Mouse (Mus musculus) gastrocnemius, postnatal 36 days (tissue): ENCODE measurements at regions not wholly inside any gene's neighbourhood (a gene's known extent, or its start where the extent isn't known, plus 50 kb on each side); places are given as distances from the start of the nearest gene placed in this dataset.

ENCODE experiments used
- DNase-seq, 2 experiments: peaks; one replicate each; pipeline ENCODE4 v3.0.0; 2022
- intact Hi-C: fragments of 180-260 bp; cut with DNase I; formaldehyde crosslinking; loops from one replicate; pipeline ENCODE4 v1.15.1; 2025

DNA sequence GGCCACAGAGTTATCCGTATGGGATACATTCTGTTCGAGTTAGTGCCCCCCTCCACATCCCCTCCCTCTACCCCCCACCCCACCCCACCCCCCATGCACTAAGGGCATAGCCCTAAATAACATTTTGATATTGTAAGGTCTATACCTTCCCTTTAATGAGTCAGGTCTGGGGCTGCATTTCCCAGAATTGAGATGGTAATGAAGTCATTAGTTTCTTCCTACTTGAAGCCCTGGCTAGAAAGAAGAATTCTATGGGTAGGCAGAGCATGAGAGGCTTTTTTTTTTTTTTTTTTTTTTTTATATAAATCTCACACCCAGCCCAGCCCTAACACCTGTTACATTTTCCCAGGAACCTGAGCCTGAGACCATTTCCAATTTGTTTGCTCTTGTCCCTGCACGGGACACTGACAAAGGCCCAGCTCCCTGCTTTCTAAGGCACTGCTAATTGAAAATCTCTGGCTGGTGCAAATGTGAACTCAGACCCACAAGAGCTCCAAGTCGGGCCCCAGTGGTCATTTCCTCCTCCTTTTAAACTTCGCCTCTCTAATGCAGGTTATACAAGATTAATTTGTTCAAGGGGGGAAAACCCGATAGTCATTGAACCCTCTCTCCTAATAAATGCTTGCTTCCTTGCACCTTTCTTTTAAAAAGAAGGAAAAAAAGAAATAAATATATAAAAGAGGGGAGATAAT, 106.5 kb upstream of the Id4 start:
- intact Hi-C loops, result no loop called here
- DNase-seq, result no peak

DNA sequence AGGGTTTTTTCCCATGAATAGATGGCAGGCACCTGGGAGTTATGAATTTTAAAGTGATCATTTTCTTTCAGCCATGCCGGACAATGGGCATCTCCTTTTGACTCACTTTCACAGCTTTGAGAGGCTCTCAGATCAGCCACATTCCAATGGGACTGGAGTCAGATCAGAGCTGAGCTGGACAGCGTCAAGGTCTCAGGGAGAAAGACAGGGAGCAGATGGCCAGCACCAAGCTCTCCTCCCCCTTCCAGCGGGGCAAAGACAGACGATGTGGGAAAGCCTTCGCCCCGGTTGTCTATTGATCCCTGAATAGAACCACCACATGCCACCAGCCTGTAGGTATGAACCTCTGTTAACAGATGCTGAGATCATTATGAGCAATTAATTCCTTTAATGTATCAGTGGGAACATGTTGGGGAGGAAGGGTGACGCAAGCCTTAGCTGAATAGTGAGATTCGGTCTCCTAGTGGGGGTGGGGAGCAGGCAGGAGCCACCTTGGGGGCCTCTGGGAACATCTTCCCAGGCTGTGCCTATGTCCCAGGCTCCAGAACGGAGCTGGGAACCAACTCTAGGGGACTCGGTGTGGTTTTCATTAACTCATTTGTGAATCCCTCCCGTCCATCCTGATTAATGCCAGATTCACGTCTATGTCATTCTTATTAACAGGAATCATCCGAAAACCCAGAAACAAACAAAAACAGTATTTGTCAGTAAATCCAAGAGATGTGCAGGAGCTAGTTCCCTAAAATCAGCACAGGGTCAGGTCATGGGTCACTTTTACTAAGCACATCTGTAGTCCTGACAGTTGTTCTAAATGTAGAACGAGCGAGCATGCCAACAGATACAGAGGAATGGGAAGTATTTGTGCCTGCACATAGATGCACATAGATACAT, 101.8 kb upstream of the Id4 start:
- no peak for DNase-seq
- intact Hi-C loops, result no loop called here

DNA sequence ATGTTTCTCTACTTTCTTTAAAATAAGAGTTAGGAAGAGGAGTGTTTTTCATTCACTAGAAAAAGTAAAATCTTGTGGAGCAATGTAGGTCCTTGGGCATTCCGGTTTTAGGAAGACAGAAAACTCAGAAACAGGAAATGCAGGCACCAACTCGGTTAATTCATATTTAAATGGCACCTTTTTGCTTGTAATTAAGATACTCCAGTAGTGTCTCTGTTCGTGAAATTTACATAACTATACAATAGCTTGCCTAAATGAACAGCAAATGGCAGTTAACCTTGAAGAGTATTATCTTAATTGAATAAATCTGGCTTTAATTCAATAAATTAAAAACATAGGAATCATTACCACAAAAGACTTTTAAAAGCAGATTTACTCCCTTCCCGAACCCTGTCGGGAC, 100.9 kb upstream of the Id4 start:
- DNase-seq, result no peak
- intact Hi-C loops, result no loop called here

DNA sequence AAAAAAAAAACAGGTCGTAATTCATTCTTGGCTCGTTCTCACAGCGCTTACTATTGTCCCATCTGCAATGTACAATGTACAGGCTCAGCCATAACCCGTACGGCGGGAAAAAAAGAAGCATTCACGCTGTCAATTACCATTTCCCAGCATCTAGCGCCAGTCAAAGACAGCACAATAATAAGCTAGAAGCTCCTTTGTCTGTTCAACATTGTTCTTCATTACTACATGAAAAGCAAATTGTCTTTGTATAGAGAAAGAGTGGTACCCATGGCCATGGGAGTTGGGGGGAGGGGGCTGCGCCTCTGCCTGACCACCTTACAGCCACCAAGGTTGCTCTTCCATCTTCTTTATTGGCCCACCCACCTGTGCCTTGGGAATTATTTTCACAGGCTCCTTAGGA, 99.7 kb upstream of the Id4 start:
- DNase-seq, result no peak
- intact Hi-C loops, result no loop called here

DNA sequence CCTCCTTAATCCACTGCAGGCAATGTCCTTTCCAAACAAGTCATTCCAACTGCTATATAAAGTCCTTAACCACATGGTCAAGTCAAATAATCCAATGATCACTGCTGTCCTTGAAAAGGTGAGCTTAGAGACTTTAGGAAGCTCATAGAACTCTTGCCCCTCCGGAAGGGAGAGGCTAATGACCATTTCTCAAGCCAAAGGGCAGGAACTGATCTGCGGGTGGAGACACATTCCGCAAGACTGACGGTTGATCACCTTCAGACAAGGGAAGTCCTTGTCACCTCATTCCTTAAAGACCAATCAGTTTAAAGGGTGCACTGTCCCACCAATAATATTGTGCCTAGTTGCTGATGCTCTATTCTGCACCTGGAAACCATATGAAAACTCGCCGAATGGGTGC, 96.4 kb upstream of the Id4 start:
- intact Hi-C loops, result no loop called here
- no peak for DNase-seq

DNA sequence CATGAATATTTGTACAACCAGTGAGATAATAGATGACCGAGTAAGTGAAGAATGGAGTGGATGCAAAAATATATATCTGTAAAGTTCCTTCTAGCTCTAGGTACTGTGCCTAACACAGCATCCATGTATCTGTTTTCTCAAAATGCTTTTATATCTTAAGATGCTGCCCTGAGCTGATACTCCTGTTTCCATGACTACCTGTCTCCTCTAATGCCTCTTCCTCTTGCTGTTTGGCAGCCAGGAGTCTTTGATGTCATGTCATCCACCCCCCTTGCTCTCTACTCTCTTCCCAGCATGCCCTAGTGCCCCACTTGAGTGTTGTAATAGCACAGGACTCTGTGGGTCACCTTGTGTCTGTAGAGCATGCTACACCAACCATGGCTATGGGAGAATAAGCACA, 95.2 kb upstream of the Id4 start:
- DNase-seq, result no peak
- intact Hi-C loops, result no loop called here

DNA sequence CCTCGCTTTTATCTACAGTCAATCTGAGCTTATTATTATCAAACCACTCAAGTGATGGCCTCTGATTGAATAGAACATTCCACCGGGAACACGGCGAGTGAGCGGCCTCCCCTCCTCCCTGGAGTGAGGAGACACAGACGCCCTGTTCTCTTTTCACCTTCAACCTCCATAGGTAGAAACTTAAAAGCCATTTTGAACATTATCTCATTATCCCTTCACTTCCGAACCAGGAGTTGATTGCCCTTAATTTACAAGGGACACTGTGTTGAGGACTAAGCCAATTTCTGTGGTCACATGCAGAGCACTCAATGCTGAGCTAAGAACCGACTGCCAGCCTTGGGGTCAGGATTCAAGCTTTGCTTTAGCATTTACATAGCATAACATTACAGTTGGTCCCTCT, 93.1 kb upstream of the Id4 start:
- intact Hi-C loops, result no loop called here
- DNase-seq, result no peak

DNA sequence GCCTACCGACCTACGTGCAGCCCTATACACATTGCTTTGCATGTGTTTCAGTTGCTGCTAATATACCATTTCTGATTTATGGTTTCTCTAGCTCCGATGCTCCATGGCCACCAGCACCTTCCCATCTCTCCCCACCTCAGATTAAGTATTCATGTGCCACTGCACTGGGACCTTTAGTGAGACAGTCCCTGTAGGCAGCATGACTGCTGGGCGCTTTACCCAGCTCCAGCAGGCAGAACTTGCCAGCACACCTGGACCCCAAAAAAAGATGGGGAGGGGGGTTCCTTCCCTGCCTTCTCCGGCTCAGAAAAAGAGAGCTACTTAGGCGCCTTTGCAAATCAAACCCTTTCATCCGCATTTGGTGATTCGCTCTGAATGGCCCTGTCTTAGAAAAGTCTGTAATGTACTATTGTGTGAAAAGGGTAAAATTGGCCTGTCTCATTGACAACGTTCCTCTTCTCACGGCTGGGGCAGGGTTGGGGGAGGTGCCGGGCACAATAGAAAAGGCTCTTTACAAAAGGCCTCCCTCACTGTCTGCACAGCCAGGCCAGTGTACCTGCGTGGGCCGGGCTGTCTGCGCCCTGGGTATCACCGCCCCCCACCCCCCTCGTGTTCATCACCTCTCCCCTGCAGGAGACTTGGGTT, 89.6 kb upstream of the Id4 start:
- DNase-seq, result no peak
- intact Hi-C loops, result no loop called here

DNA sequence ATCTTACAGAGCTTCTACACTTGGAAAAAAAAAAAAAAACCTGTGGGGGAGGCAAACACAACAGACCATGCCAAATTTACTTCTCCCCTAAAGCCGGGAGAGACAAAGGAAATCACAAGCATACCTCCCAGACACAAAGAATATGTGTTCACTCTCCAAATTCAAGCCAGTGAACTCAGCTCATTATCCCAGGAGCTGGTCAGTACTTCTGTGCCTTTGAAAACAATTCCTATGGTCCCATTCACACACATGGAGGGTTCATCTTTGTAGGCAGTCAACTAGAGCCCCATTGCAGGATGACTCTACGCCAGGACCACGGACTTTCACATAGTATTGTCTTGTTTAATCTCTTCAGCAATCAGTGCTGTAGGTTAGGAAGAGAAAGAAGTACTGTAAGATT, 89.0 kb upstream of the Id4 start:
- intact Hi-C loops, result no loop called here
- no peak for DNase-seq

DNA sequence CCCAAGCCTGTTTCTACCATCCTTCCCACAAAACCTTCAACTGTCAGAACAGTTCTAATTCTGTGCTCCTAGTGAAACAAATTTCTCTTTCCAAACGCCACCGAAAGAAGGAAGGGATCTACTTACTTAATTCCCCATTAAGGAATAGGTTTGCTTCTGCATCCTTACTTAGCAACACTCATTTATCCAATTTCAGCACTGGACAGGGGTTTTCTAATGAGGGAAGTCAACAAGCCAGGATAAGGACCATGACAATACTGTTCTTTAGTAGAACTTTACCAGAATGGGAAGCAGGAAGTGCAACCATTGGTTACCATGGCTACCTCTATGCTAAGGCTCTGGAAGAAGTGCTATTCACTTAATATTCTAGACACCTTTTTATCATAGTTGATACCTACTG, 68.6 kb upstream of the Id4 start:
- no peak for DNase-seq
- intact Hi-C loops, result no loop called here

DNA sequence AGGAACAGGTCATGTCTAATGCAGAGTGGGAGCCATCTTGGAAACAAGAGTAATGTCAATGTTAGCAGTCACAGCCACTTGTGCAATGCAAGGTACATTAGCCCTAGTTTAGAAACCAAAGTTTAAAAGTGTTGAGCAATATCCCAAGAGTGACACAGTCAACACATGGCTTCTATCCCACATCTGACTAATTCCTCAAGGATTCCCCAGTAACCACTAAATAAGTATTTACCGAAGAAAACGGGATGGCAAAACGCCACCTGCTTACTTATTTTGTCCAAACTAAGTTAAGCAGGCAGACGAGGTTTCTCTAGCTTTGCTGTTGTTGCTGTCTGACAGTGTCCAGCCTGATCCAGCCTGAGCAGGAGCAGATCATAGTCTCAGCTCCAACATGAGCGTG, 67.1 kb upstream of the Id4 start:
- intact Hi-C loops, result no loop called here
- DNase-seq, result peak in 1 of 2 experiments; percentile 40

DNA sequence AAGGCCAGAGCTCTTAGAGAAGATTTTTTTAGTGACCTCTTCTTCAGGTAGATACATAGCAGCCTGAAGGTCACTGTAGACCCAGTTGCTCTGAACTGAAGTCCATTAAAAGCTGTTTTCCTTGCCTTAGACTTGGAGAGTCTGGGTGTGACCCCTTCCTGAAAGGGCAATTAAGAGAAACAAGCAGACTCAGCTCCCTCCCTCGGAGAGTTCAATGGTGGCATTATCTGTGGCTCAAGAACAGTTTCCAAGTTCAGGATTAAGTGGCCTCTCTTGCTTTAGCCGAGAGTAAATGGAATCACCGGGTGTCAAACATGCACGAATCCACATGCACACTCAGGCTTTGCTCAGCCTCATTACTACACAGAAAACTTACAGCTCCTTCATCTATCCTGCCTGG, 53.2 kb upstream of the Id4 start:
- intact Hi-C loops, result no loop called here
- DNase-seq, result no peak
